ENCODE assay signal across 18 mouse cellular contexts in genomic region chr8:120768454-120769218, GRCm38 (mm10). TPM values are rescaled to one million over a fixed set of nuclear protein-coding genes. Genes with fewer than 3 reads are reported as not detected.
DNase-seq lines count a peak whose midpoint lies in the region; ATAC-seq and TF ChIP-seq lines count a peak whose summit lies in the region.
"Had no signal": no experiment of that assay in that cellular context is flagged by ENCODE, and none has a peak within 500 bp of the region (broad histone marks: within the 10 kb centered on the region; RNA-seq: fewer than 3 reads in every experiment).

No protein-coding gene starts in this region.

- no peaks in the 10 kb centered on the region for H3K9me3 ChIP-seq in heart, embryonic 11.5 days (replicated peaks; ENCODE audit: control insufficient read depth, low read length)
- no peaks in the 10 kb centered on the region for H3K9me3 ChIP-seq in stomach, postnatal 0 days (ENCODE audit: control insufficient read depth, low read length)
- H3K9me3 ChIP-seq in kidney, embryonic 16.5 days (ENCODE audit: low read length): no peaks in the 10 kb centered on the region
- H3K9me3 ChIP-seq: embryonic facial prominence, embryonic 13.5 days; hindbrain, embryonic 15.5 days; liver, embryonic 15.5 days; neural tube, embryonic 12.5 days had no signal

- H3K36me3 ChIP-seq in heart, embryonic 11.5 days (ENCODE audit: control insufficient read depth, insufficient read depth, low read length): no peaks in the 10 kb centered on the region
- H3K36me3 ChIP-seq in stomach, postnatal 0 days (ENCODE audit: control insufficient read depth, insufficient read depth, low read length): no peaks in the 10 kb centered on the region
- no peaks in the 10 kb centered on the region for H3K36me3 ChIP-seq in kidney, embryonic 16.5 days (ENCODE audit: insufficient read depth, low read length)
- H3K36me3 ChIP-seq: embryonic facial prominence, embryonic 13.5 days; hindbrain, embryonic 15.5 days; liver, embryonic 15.5 days; neural tube, embryonic 12.5 days had no signal

- peak overlapping the region; percentile 43 for H3K4me2 ChIP-seq in heart, embryonic 11.5 days
- H3K4me2 ChIP-seq in stomach, postnatal 0 days (replicated peaks; ENCODE audit: low read depth): no peak overlapping the region
- H3K4me2 ChIP-seq in kidney, embryonic 16.5 days (replicated peaks; ENCODE audit: low read depth, low read length): no peak overlapping the region
- H3K4me2 ChIP-seq: embryonic facial prominence, embryonic 13.5 days; hindbrain, embryonic 15.5 days; liver, embryonic 15.5 days; neural tube, embryonic 12.5 days had no signal

- no peak overlapping the region for H3K4me3 ChIP-seq in heart, embryonic 11.5 days (ENCODE audit: low read depth, low read length)
- H3K4me3 ChIP-seq in stomach, postnatal 0 days (ENCODE audit: low read depth, low read length): no peak overlapping the region
- no peak overlapping the region for H3K4me3 ChIP-seq in kidney, embryonic 16.5 days (ENCODE audit: low read length)
- H3K4me3 ChIP-seq: embryonic facial prominence, embryonic 13.5 days; hindbrain, embryonic 15.5 days; liver, embryonic 15.5 days; neural tube, embryonic 12.5 days had no signal

- ATAC-seq in heart, embryonic 11.5 days (replicated peaks; ENCODE audit: insufficient number of reproducible peaks, low FRiP score, low TSS enrichment): no peak
- ATAC-seq in stomach, postnatal 0 days (ENCODE audit: low FRiP score, low TSS enrichment): peak; percentile 56
- no peak for ATAC-seq in kidney, embryonic 16.5 days (ENCODE audit: low FRiP score, low TSS enrichment)
- ATAC-seq: forebrain, postnatal 0 days; lung, postnatal 0 days had no signal

- TF ChIP-seq EP300 in stomach, postnatal 0 days (optimal IDR thresholded peaks at IDR 0.05): no peak

- H3K9ac ChIP-seq in heart, embryonic 11.5 days (ENCODE audit: low read depth, low read length): no peak overlapping the region
- H3K9ac ChIP-seq in stomach, postnatal 0 days (ENCODE audit: low read length): no peak overlapping the region
- no peak overlapping the region for H3K9ac ChIP-seq in kidney, embryonic 16.5 days (replicated peaks; ENCODE audit: low read length)
- H3K9ac ChIP-seq: embryonic facial prominence, embryonic 13.5 days; forebrain, postnatal 0 days; hindbrain, embryonic 15.5 days; liver, embryonic 15.5 days; neural tube, embryonic 12.5 days had no signal

- peak; percentile 93 for DNase-seq in heart, adult 11 months
- DNase-seq in heart, adult 8-10 months (ENCODE audit: low spot score): no peak
- DNase-seq in heart, postnatal 4 days: peak; percentile 29
- peak; percentile 60 for DNase-seq in stomach, postnatal 0 days (ENCODE audit: low spot score)
- no peak for DNase-seq in cerebellum, adult 11 months
- DNase-seq: adrenal gland, postnatal 25 days; cerebellum, adult 8-10 months; forebrain, postnatal 0 days; kidney, adult 2 months; kidney, postnatal 25 days; thymus, postnatal 25 days had no signal

- peaks cover 6% of the 10 kb centered on the region; the same call in 1 of the 2 replicates for H3K27me3 ChIP-seq in heart, embryonic 11.5 days (ENCODE audit: control insufficient read depth, insufficient read depth, low read length)
- H3K27me3 ChIP-seq in stomach, postnatal 0 days (ENCODE audit: control insufficient read depth, insufficient read depth, low read length): no peaks in the 10 kb centered on the region
- H3K27me3 ChIP-seq in kidney, embryonic 16.5 days (ENCODE audit: insufficient read depth, low read length): no peaks in the 10 kb centered on the region; the same call in 1 of the 2 replicates
- H3K27me3 ChIP-seq: embryonic facial prominence, embryonic 13.5 days; hindbrain, embryonic 15.5 days; liver, embryonic 15.5 days; neural tube, embryonic 12.5 days had no signal

- peak overlapping the region; percentile 57 for H3K27ac ChIP-seq in heart, embryonic 11.5 days (ENCODE audit: low read depth, low read length)
- no peak overlapping the region for H3K27ac ChIP-seq in stomach, postnatal 0 days (replicated peaks)
- H3K27ac ChIP-seq in kidney, embryonic 16.5 days (ENCODE audit: low read length): no peak overlapping the region
- H3K27ac ChIP-seq: embryonic facial prominence, embryonic 13.5 days; hindbrain, embryonic 15.5 days; liver, embryonic 15.5 days; neural tube, embryonic 12.5 days had no signal

- 36% methylated on average over 12 of the region's 12 CpGs for WGBS in heart, embryonic 11.5 days (ENCODE audit: insufficient replicate concordance)
- WGBS in stomach, postnatal 0 days: 59% methylated on average over 12 of the region's 12 CpGs
- 57% methylated on average over 12 of the region's 12 CpGs for WGBS in kidney, embryonic 16.5 days

- peaks cover 14% of the 10 kb centered on the region for H3K4me1 ChIP-seq in heart, embryonic 11.5 days (ENCODE audit: control insufficient read depth, insufficient read depth, low read length)
- no peaks in the 10 kb centered on the region for H3K4me1 ChIP-seq in stomach, postnatal 0 days (replicated peaks; ENCODE audit: control insufficient read depth, insufficient read depth)
- no peaks in the 10 kb centered on the region for H3K4me1 ChIP-seq in kidney, embryonic 16.5 days (ENCODE audit: insufficient read depth, low read length)
- H3K4me1 ChIP-seq: hindbrain, embryonic 15.5 days; liver, embryonic 15.5 days; neural tube, embryonic 12.5 days had no signal

- no peak for TF ChIP-seq CTCF in stomach, postnatal 0 days (IDR thresholded peaks at IDR 0.05; ENCODE audit: low read depth)

RNA-seq across cellular contexts. Expression of gene Irf8, which starts 32.5 kb away (rescaled TPM):
- 1 to 10 TPM; 2.6 to 4.0 (median 4.0) TPM for total RNA-seq in heart, adult 8-10 months (2022)
- 3.2 and 3.9 TPM in 2 replicates for polyA plus RNA-seq in heart, embryonic 11.5 days (2014; fragmentation: Nextera tagmentation; extraction: Ambion mirVana)
- 1 to 10 TPM; 8.4 to 9.7 TPM for total RNA-seq in heart, postnatal 4 days (2021)
- polyA plus RNA-seq in stomach, postnatal 0 days (2015; fragmentation: Nextera tagmentation; extraction: Ambion mirVana): 18.7 and 18.9 TPM in 2 replicates
- 10.0 and 10.9 TPM in 2 replicates for polyA plus RNA-seq in kidney, embryonic 16.5 days (2015; fragmentation: Nextera tagmentation; extraction: Ambion mirVana)

Comparison
In these comparisons a context has a peak if more than half of its experiments do, and no peak if none do; other contexts are left out.
1. DNase-seq: peak in heart, adult 11 months (single experiment), heart, postnatal 4 days (single experiment) and stomach, postnatal 0 days (single experiment); none in heart, adult 8-10 months (single experiment) and cerebellum, adult 11 months (single experiment).